Mouse (Mus musculus) hindbrain, postnatal 0 days (tissue): ENCODE results near the gene Fos. TPM values are rescaled to one million over a fixed set of nuclear protein-coding genes. Genes with fewer than 3 reads are reported as not detected.

Source experiments
- ATAC-seq: fragments of 200-750 bp; cut with Nextera tagmentation; 2 replicates; pipeline ENCODE4 v1.8.0; 2017; ENCODE audit warnings: mild to moderate bottlenecking, moderate TSS enrichment, moderate library complexity
- DNase-seq: peaks from one replicate; pipeline ENCODE4 v3.0.0-alpha.2; 2015; ENCODE audit warnings: low spot score
- H3K27ac ChIP-seq: fragments of 300-500 bp; sonication (generic); 2 replicates; pipeline ENCODE4 v1.5.1; 2014; ENCODE audit warnings: mild to moderate bottlenecking
- H3K27me3 ChIP-seq: fragments of 300-500 bp; sonication (generic); 2 replicates; pipeline ENCODE4 v1.6.1; 2014; ENCODE audit warnings: low read length, mixed read lengths; ENCODE audit not compliant: insufficient read depth
- H3K36me3 ChIP-seq: fragments of 300-500 bp; sonication (generic); 2 replicates; pipeline ENCODE4 v1.6.1; 2014; ENCODE audit warnings: low read length, mixed read lengths; ENCODE audit not compliant: insufficient read depth
- H3K4me1 ChIP-seq: fragments of 300-500 bp; sonication (generic); 2 replicates; pipeline ENCODE4 v1.6.1; 2014; ENCODE audit warnings: antibody characterized with exemption, low read length, mixed read lengths; ENCODE audit not compliant: insufficient read depth
- H3K4me2 ChIP-seq: fragments of 300-500 bp; sonication (generic); 2 replicates; pipeline ENCODE4 v1.6.1; 2014; ENCODE audit warnings: low read depth, mild to moderate bottlenecking, low read length, moderate library complexity, mixed read lengths
- H3K4me3 ChIP-seq: fragments of 300-500 bp; sonication (generic); 2 replicates; pipeline ENCODE4 v1.5.1; 2014; ENCODE audit warnings: low read length
- H3K9ac ChIP-seq: fragments of 300-500 bp; sonication (generic); replicated peaks from 2 replicates; pipeline ENCODE4 v1.6.1; 2014; ENCODE audit warnings: mild to moderate bottlenecking, low read length, moderate library complexity, mixed read lengths
- H3K9me3 ChIP-seq: fragments of 300-500 bp; sonication (generic); 2 replicates; pipeline ENCODE4 v1.6.1; 2016; ENCODE audit warnings: low read length, mixed read lengths
- CTCF ChIP-seq: IDR thresholded peaks from 2 replicates; pipeline ENCODE4 v1.5.1; 2016; ENCODE audit warnings: antibody characterized with exemption, control low read depth, low read depth
- WGBS: fragments of 180-500 bp; shearing (Covaris S2); extraction: QIAGEN DNeasy Blood & Tissue Kit; methylation state at CpG from one replicate; pipeline ENCODE4 v1.1.7; 2014; 5-methylcytosine and 5-hydroxymethylcytosine counted together
- polyA plus RNA-seq: library from polyadenylated mRNA; unstranded; fragments of >200 nt; fragmentation: Nextera tagmentation; extraction: Ambion mirVana; gene quantifications from 2 replicates; pipeline ENCODE4 v1.2.1, GENCODE M21; 2015
- total RNA-seq: library from RNA; depleted of rRNA; stranded (reverse); fragments of >200 nt; gene quantifications from 2 replicates; pipeline ENCODE4 v1.2.3, GENCODE M21; 2014

The Fos gene
- total and polyA plus RNA-seq, 2 experiments from 2014 or later: 12.1 to 23.4 TPM

DNA sequence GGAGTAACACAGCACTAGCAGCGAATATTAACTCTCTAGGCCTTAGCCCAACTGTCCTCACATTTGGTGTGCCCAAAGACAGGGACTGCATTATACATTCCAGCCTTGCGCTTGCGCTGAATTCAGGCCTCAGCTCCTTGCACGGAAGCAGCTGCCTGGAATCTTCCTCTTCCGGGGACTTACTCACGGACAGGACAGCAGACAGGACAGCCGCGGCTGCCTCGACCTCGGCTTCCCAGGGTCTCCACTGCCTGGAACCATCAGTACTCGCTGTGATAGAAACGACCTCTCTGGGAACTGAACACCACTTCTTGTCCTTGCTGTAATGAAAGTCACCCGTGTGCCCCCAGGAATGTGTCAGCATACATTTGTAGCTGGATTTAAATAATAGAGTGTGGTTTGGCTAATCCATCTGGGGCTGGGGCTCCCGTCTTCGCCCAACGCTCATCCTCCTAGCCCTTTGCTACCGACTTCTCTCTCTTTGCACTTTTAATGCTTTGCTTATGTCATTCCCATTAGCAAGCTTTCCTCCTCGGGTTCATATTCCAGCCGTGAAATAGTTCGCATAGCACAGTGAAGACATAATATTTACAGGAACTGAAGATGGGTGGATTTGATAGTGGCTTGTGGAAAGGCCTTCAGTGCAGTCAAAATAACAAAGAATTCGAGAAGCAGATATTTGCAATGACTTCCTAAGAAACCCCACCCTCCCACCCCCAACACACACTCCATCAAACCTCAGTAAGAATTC is 11.6 kb upstream of the Fos start:
- H3K27me3 ChIP-seq: no peaks in the 10 kb centered on the region
- DNase-seq: no peak
- no peaks in the 10 kb centered on the region for H3K9me3 ChIP-seq
- no peaks in the 10 kb centered on the region for H3K36me3 ChIP-seq
- H3K9ac ChIP-seq: no peak overlapping the region
- no peaks in the 10 kb centered on the region for H3K4me1 ChIP-seq
- ATAC-seq: no peak
- no peak overlapping the region for H3K4me3 ChIP-seq
- TF ChIP-seq CTCF: no peak
- 48% methylated on average over 21 of the region's 21 CpGs for WGBS
- no peak overlapping the region for H3K27ac ChIP-seq
- no peak overlapping the region for H3K4me2 ChIP-seq

DNA sequence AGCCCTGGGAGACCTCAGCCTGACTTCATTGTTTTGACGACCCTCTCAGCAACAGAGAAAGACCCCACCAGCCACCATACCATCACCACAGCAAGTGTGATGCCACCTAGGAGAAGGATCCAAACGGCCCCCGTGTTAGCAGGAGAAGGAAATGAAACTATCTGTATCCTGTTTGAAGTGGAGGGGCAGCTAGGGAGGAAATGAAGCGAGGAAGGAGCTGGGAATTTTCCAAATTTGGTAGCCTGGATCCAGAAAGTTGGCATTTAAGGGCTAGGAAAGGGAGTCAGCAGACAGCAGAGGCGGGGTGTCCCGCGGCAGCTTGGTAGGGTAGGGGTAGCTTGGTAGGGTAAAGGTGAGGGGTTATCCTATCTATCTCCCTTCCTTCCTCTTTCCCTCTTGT is 10.9 kb upstream of the Fos start:
- no peaks in the 10 kb centered on the region for H3K27me3 ChIP-seq
- no peak overlapping the region for H3K9ac ChIP-seq
- H3K36me3 ChIP-seq: no peaks in the 10 kb centered on the region
- no peak overlapping the region for H3K27ac ChIP-seq
- no peak for TF ChIP-seq CTCF
- H3K4me3 ChIP-seq: no peak overlapping the region
- no peak overlapping the region for H3K4me2 ChIP-seq
- H3K9me3 ChIP-seq: no peaks in the 10 kb centered on the region
- 53% methylated on average over 7 of the region's 7 CpGs for WGBS
- no peak for DNase-seq
- H3K4me1 ChIP-seq: no peaks in the 10 kb centered on the region
- no peak for ATAC-seq

- DNase-seq: no peak
- 73% methylated on average over 5 of the region's 5 CpGs for WGBS
Observed at GRCm38 (mm10) chr12:85464431-85464830, 9.3 kb upstream of the Fos start.

GRCm38 (mm10) chr12:85464902-85465301 is 8.8 kb upstream of the Fos start:
- Histone ChIP-seq H3K27me3 (no peaks in the 10 kb centered on the region), H3K4me3 (no peak overlapping the region)
- WGBS: 48% methylated on average over 3 of the region's 3 CpGs

More at GRCm38 (mm10) chr12:85464431-85464830, 9.3 kb upstream of the Fos start:
- Histone ChIP-seq H3K27me3 (no peaks in the 10 kb centered on the region), H3K27ac (no peak overlapping the region), H3K4me3 (no peak overlapping the region), H3K9ac (no peak overlapping the region), H3K4me1 (no peaks in the 10 kb centered on the region), H3K4me2 (no peak overlapping the region), H3K9me3 (no peaks in the 10 kb centered on the region), H3K36me3 (no peaks in the 10 kb centered on the region)
- ATAC-seq: no peak
- TF ChIP-seq CTCF: no peak

GRCm38 (mm10) chr12:85467854-85468253 is 5.8 kb upstream of the Fos start:
- Histone ChIP-seq H3K9ac (no peak overlapping the region), H3K36me3 (no peaks in the 10 kb centered on the region), H3K27me3 (no peaks in the 10 kb centered on the region), H3K9me3 (no peaks in the 10 kb centered on the region), H3K27ac (no peak overlapping the region), H3K4me2 (no peak overlapping the region), H3K4me3 (no peak overlapping the region), H3K4me1 (peaks cover 8% of the 10 kb centered on the region)
- ATAC-seq (no peak), DNase-seq (peak; percentile 45)
- 61% methylated on average over 14 of the region's 14 CpGs for WGBS
- no peak for TF ChIP-seq CTCF

More at GRCm38 (mm10) chr12:85464902-85465301, 8.8 kb upstream of the Fos start:
- Histone ChIP-seq H3K9me3 (no peaks in the 10 kb centered on the region), H3K36me3 (no peaks in the 10 kb centered on the region), H3K4me1 (no peaks in the 10 kb centered on the region), H3K4me2 (no peak overlapping the region), H3K27ac (no peak overlapping the region), H3K9ac (no peak overlapping the region)
- no peak for DNase-seq
- no peak for ATAC-seq
- TF ChIP-seq CTCF: no peak

GRCm38 (mm10) chr12:85468666-85469065 is 5.0 kb upstream of the Fos start:
- Histone ChIP-seq H3K4me2 (no peak overlapping the region), H3K4me3 (no peak overlapping the region), H3K4me1 (peaks cover 8% of the 10 kb centered on the region), H3K36me3 (no peaks in the 10 kb centered on the region), H3K27me3 (no peaks in the 10 kb centered on the region), H3K9ac (no peak overlapping the region), H3K9me3 (no peaks in the 10 kb centered on the region), H3K27ac (no peak overlapping the region)
- no peak for DNase-seq
- no peak for TF ChIP-seq CTCF
- ATAC-seq: no peak
- WGBS: 84% methylated on average over 12 of the region's 12 CpGs

GRCm38 (mm10) chr12:85471920-85472655 is 1.6 kb upstream of the Fos start:
- no peaks in the 10 kb centered on the region for H3K36me3 ChIP-seq
- H3K27me3 ChIP-seq: peaks cover 11% of the 10 kb centered on the region
- H3K9ac ChIP-seq: peak overlapping the region; percentile 66
- WGBS: under 1% methylated on average over 42 of the region's 42 CpGs
- ATAC-seq (peak; percentile 46), DNase-seq (peak; percentile 76)
- no peak for TF ChIP-seq CTCF
- H3K27ac ChIP-seq: peak overlapping the region; percentile 74
- no peaks in the 10 kb centered on the region for H3K9me3 ChIP-seq
- peak overlapping the region; percentile 91 for H3K4me2 ChIP-seq
- H3K4me1 ChIP-seq: peaks cover 14% of the 10 kb centered on the region
- peak overlapping the region; percentile 55 for H3K4me3 ChIP-seq
